Mouse (Mus musculus) ES-E14 (cell line): ENCODE measurements around the gene Zfx.

Experiments
- CHD2 ChIP-seq: IDR thresholded peaks from 2 replicates; pipeline ENCODE4 v1.6.1; 2014; ENCODE audit warnings: mild to moderate bottlenecking, low read depth, low read length, inconsistent platforms
- MAFK ChIP-seq: IDR thresholded peaks from 2 replicates; pipeline ENCODE4 v1.6.1; 2014; ENCODE audit warnings: mild to moderate bottlenecking, low read depth, low read length, inconsistent platforms; ENCODE audit not compliant: insufficient read depth
- ZC3H11A ChIP-seq: IDR thresholded peaks from 2 replicates; pipeline ENCODE4 v1.6.1; 2012; ENCODE audit warnings: low read depth, mild to moderate bottlenecking, inconsistent platforms, low read length, borderline replicate concordance

GRCm38 (mm10) chrX:94123059-94123839, at the start of gene Zfx:
- TF ChIP-seq CHD2 (no peak), ZC3H11A (no peak), MAFK (no peak)
